In the genomic region with DNA sequence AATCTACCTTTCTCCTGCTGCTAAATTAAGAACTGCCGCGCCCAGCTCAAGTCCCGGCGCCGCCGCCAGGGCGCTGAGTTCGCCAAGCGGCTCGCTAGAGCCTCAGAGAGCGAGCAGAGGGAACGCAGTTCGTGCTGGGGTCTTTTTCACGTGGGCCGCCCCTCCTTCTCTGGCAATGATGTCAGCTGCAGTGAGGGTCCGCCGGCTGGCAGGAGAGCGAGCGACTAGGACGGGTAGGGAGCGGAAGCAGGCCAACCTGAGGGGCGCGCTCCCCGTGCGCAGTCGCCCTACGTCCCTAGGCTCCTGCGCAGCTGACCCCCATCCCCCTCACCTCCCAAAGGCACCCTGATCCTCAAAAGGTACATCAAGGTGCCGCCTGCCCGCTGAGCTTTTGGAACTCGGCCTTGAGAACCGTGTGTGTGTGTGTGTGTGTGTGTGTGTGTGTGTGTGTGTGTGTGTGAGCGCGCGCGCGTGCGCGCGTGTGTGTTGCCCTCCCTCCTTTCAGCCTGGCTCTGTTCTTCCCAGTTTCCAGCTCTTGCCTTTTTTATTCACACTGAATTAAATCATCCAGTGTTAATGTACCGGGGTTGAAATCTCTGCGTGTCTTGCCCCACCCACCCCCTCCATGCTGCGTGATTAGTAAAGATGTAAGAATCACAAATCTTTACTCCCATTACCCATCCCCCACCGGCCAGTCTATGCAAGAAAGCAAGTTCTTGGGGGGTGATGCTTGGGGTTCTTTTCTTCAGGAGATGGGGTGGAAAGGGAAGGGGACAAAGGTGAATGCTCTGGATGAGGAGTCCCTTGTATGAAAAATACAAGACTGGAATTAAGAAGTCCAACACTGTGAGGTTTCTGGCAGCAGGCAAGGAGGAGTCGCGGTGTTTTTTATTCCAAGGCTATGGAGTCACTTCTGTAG, we compare ENCODE assay signal across 10 mouse cellular contexts. TPM values are rescaled to one million over a fixed set of nuclear protein-coding genes. Genes with fewer than 3 reads are reported as not detected.
DNase-seq lines count a peak whose midpoint lies in the region; ATAC-seq lines count a peak whose summit lies in the region.
"Had no signal": no experiment of that assay in that cellular context is flagged by ENCODE, and none has a peak within 500 bp of the region (broad histone marks: within the 10 kb centered on the region; RNA-seq: fewer than 3 reads in every experiment).

No protein-coding gene starts in this region.

- peak overlapping the region; percentile 40; the same call in 1 of the 2 replicates for H3K9ac ChIP-seq in forebrain, embryonic 12.5 days
- 0 out of 2 replicates have a peak overlapping the region, but pooled peaks have one; percentile 38 for H3K9ac ChIP-seq in kidney, embryonic 16.5 days (replicated peaks; ENCODE audit: low read length)

- DNase-seq in gastrocnemius, postnatal 10 days, result peak; percentile 12
- no peak for DNase-seq in gastrocnemius, adult 18-20 months (ENCODE audit: low spot score)
- DNase-seq in ZHBTc4 (ENCODE audit: low read depth, low spot score), result peak; percentile 49
- DNase-seq in midbrain, embryonic 10.5 days (ENCODE audit: low spot score), result peak; percentile 75
- DNase-seq in testis, postnatal 14 days (ENCODE audit: low spot score), result peak; percentile 7
- no peak for DNase-seq in c-Kit-positive CD71-positive TER-119-positive erythroid progenitor cells, embryonic 14.5 days (ENCODE audit: low spot score)

- H3K4me3 ChIP-seq in forebrain, embryonic 12.5 days (replicated peaks), result peak overlapping the region; percentile 47
- peak overlapping the region; percentile 54 for H3K4me3 ChIP-seq in kidney, embryonic 16.5 days (ENCODE audit: low read length)
- H3K4me3 ChIP-seq in midbrain, embryonic 10.5 days, result peak overlapping the region; percentile 58

- H3K4me1 ChIP-seq in forebrain, embryonic 12.5 days, result peaks cover 3% of the 10 kb centered on the region; the same call in 1 of the 2 replicates
- no peaks in the 10 kb centered on the region for H3K4me1 ChIP-seq in kidney, embryonic 16.5 days (ENCODE audit: insufficient read depth, low read length)
- H3K4me1 ChIP-seq in midbrain, embryonic 10.5 days, result peaks cover 3% of the 10 kb centered on the region; the same call in 1 of the 2 replicates

- H3K27ac ChIP-seq in forebrain, embryonic 12.5 days, result 0 out of 2 replicates have a peak overlapping the region, but pooled peaks have one; percentile 46
- H3K27ac ChIP-seq in kidney, embryonic 16.5 days (ENCODE audit: low read length), result no peak overlapping the region
- H3K27ac ChIP-seq in midbrain, embryonic 10.5 days (replicated peaks), result peak overlapping the region; percentile 78

- no peaks in the 10 kb centered on the region for H3K9me3 ChIP-seq in forebrain, embryonic 12.5 days
- no peaks in the 10 kb centered on the region for H3K9me3 ChIP-seq in kidney, embryonic 16.5 days (ENCODE audit: low read length)
- no peaks in the 10 kb centered on the region for H3K9me3 ChIP-seq in midbrain, embryonic 10.5 days (replicated peaks)

- WGBS in forebrain, embryonic 12.5 days, result 14% methylated on average over 28 of the region's 46 CpGs
- 7% methylated on average over 32 of the region's 46 CpGs for WGBS in kidney, embryonic 16.5 days
- 11% methylated on average over 39 of the region's 46 CpGs for WGBS in midbrain, embryonic 10.5 days

- no peaks in the 10 kb centered on the region for H3K27me3 ChIP-seq in forebrain, embryonic 12.5 days
- peaks cover 14% of the 10 kb centered on the region; the same call in 1 of the 2 replicates for H3K27me3 ChIP-seq in kidney, embryonic 16.5 days (ENCODE audit: insufficient read depth, low read length)
- H3K27me3 ChIP-seq in midbrain, embryonic 10.5 days (ENCODE audit: low read depth, poor library complexity, severe bottlenecking), result peaks cover 11% of the 10 kb centered on the region; the same call in 1 of the 2 replicates

- no peaks in the 10 kb centered on the region for H3K36me3 ChIP-seq in forebrain, embryonic 12.5 days (replicated peaks)
- H3K36me3 ChIP-seq in kidney, embryonic 16.5 days (ENCODE audit: insufficient read depth, low read length), result no peaks in the 10 kb centered on the region
- H3K36me3 ChIP-seq in midbrain, embryonic 10.5 days, result no peaks in the 10 kb centered on the region

- ATAC-seq in forebrain, embryonic 12.5 days (ENCODE audit: low FRiP score), result peak; percentile 84
- peak; percentile 50; the same call in 1 of the 2 replicates for ATAC-seq in kidney, embryonic 16.5 days (ENCODE audit: low FRiP score, low TSS enrichment)

- H3K4me2 ChIP-seq in forebrain, embryonic 12.5 days, result peak overlapping the region; percentile 65
- peak overlapping the region; percentile 59 for H3K4me2 ChIP-seq in kidney, embryonic 16.5 days (replicated peaks; ENCODE audit: low read depth, low read length)

RNA-seq across cellular contexts. Expression of gene Pcdh11x, which starts 3.0 kb away (rescaled TPM):
- total RNA-seq in gastrocnemius, postnatal 10 days (2021), result under 1 TPM; 0.40 to 0.63 TPM
- total RNA-seq in gastrocnemius, adult 18-20 months (2021), result under 1 TPM; 0.19 to 0.43 TPM
- 9.4 and 10.2 TPM in 2 replicates for polyA plus RNA-seq in forebrain, embryonic 12.5 days (2016; fragmentation: Nextera tagmentation; extraction: Ambion mirVana)
- 1.3 and 1.9 TPM in 2 replicates for polyA plus RNA-seq in kidney, embryonic 16.5 days (2015; fragmentation: Nextera tagmentation; extraction: Ambion mirVana)
- polyA plus RNA-seq in midbrain, embryonic 10.5 days (2016; fragmentation: Nextera tagmentation; extraction: Ambion mirVana), result 2.0 and 3.1 TPM in 2 replicates
- polyA plus RNA-seq: C2C12 had no signal

RNA-seq across cellular contexts. Expression of gene H2afb3, which starts 19.8 kb away (rescaled TPM):
- total RNA-seq in gastrocnemius, postnatal 10 days (2021), result not detected
- total RNA-seq in gastrocnemius, adult 18-20 months (2021), result not detected
- not detected in 2 replicates for polyA plus RNA-seq in forebrain, embryonic 12.5 days (2016; fragmentation: Nextera tagmentation; extraction: Ambion mirVana)
- not detected in 2 replicates for polyA plus RNA-seq in kidney, embryonic 16.5 days (2015; fragmentation: Nextera tagmentation; extraction: Ambion mirVana)
- not detected in 2 replicates for polyA plus RNA-seq in midbrain, embryonic 10.5 days (2016; fragmentation: Nextera tagmentation; extraction: Ambion mirVana)
- polyA plus RNA-seq: C2C12; gonadal fat pad, adult 2 months had no signal

Comparison
In these comparisons a context has a peak if more than half of its experiments do, and no peak if none do; other contexts are left out.
1. DNase-seq: peak in gastrocnemius, postnatal 10 days (single experiment), ZHBTc4 (single experiment), midbrain, embryonic 10.5 days (single experiment) and testis, postnatal 14 days (single experiment); none in gastrocnemius, adult 18-20 months (single experiment) and c-Kit-positive CD71-positive TER-119-positive erythroid progenitor cells, embryonic 14.5 days (single experiment).
2. Peak in every context shown above with its lines, with median percentiles within 50 percentile points of each other: H3K4me3 ChIP-seq.